Mouse (Mus musculus): ENCODE results near the gene Pcp4l1. TPM values are rescaled to one million over a fixed set of nuclear protein-coding genes. Genes with fewer than 3 reads are reported as not detected.

Gene Pcp4l1
- total RNA-seq, 2 experiments from 2014 or later: 42.1 to 43.6 TPM

DNA sequence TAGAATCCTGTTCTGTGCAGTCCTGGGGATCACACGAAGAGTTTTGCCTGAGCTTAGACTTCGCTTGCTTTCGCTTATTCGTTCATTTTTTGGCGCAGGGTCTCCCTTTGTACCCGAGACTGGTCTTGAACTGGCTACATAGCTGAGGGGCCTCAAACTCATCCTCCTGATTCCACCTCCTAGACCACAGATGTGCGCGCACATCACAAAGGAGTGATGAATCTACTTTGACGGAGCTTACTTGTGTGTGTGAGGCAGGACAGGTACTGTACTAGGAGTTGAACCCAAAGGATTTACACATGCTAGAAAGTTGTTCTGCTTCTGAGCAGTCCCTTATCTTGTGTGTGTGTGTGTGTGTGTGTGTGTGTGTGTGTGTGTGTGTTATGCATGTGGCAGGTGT, 5.2 kb downstream of the Pcp4l1 start:
- no peak for DNase-seq (ENCODE audit: extremely low spot score in 1 of 2, low spot score in 1 of 2)

DNA sequence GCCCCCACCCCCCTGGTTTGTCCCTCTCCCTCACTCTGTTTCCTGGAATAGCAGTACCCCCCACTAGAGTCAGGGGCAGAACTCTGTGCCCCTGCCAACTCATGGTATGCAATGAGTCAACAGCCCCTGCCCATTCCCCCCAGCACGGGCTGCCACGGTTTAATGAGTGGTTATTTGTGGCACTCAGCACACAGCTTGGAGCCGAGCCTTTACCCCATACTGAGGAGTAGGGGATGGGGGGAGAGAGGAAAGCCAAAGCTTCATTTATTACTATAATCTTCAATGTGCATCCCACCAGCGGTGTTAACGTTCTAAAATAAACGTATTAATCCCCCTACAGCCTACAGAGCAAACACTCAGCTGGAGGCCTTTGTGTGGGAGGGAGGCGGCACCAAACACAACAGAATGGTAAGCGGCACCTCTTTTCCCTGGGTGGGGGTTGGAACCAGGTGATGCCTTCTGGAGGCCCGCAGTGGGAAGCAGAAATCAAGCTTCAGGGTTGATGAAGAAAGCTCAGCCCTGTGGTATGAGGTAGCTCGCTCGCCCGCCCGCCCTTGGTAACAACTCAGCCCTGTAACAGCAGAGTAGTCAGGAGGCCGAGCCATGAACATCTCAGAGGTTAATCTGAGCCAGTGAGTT, 6.5 kb downstream of the Pcp4l1 start:
- DNase-seq (ENCODE audit: extremely low spot score in 1 of 2, low spot score in 1 of 2): no peak

DNA sequence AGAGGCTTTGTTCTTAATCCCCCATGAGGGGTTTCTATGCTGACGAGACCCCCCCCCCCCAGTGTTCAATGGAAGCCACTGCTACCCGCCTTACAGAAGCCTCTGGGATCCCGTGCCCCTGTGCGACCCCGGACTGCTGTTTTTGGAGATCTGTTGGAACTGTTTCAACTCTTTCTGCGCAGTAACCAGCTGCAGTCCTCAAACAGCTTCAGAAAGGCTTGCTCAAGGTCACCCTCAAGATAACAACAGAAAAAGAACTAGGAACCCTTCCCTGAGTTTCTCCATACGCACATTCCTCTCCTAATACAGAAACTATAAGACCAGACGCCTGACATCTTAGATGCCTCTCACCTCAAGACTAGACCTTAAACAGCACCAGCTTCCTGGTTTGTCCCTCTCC, 7.0 kb downstream of the Pcp4l1 start:
- no peak for DNase-seq (ENCODE audit: extremely low spot score in 1 of 2, low spot score in 1 of 2)

DNA sequence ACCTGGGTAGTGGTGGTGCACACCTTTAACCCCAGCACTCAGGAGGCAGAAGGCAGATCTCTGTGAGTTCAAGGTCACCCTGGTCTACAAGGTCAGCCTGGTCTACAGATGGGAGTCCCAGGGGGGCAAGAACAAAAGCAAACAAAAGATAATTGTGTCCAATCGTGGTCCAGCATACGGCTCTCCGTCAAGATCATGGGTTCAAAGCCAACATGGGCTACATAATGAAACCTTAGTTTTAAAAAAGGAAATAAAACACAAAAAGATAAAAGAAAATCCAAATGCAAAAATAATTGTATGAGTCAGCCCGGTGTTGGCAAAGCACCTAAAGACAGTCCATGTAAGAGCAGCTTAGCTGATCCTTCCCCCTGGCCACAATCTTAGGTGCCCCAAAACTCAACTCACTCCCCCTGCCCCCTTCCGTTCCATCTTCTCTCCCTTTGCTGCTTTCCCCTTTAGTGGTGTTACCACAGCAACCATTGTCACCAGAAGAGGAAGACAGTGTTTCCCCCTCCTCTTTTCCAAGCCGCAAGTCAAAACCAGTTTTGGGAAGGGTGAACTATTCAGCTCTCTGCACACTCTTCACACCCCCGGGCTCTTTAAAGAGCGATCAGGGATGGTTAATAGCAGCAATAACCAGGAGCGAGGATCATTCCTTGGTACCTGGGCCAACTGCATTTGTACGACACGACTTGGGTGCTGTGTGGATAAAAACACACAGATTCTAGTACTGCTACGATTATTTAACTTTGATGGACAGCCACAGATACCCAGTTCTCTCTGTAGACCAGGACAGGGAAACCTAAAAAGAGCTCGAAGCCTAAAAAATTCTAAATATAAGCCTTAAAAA, 8.0 kb downstream of the Pcp4l1 start:
- no peak for DNase-seq (ENCODE audit: extremely low spot score in 1 of 2, low spot score in 1 of 2)

DNA sequence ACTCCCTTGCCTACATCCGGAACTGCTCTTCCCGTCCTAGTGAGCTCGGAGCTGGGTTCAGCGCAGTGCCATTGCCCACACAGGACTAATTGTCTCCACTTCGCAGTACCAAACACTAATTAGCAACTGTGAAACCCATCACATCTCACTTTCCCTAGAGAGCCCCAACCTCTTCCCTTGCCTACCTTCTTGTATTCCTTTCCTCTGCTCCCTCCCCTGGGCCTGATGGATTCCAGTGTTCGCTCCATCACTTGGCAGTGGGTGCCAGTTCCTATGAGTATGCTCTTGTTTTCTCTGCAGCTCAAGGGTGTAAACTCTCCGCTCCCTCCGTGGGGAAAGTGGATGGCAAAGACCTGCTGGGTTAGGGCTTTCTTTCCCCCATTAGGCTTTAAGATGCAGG, 10.4 kb downstream of the Pcp4l1 start:
- no peak for DNase-seq (ENCODE audit: extremely low spot score in 1 of 2, low spot score in 1 of 2)

DNA sequence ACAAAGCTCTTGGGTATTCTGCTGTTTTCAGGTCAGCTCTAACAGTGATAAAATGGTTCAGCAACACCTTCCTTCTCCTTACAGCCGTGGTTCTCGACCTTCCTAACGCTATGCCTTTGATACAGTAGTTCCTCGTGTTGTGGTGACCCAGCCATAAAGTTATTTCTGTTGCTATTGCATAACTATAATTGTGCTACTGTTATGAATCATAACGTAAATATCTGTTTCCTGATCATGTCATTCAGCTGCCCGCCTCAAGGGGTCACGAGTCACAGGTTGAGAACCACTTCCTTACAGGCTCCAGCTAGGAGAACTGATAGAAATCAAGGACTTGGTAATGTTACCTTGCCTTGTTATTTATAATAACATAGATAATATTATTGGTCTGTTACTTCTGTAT, 11.8 kb downstream of the Pcp4l1 start:
- DNase-seq (ENCODE audit: extremely low spot score in 1 of 2, low spot score in 1 of 2): no peak

DNA sequence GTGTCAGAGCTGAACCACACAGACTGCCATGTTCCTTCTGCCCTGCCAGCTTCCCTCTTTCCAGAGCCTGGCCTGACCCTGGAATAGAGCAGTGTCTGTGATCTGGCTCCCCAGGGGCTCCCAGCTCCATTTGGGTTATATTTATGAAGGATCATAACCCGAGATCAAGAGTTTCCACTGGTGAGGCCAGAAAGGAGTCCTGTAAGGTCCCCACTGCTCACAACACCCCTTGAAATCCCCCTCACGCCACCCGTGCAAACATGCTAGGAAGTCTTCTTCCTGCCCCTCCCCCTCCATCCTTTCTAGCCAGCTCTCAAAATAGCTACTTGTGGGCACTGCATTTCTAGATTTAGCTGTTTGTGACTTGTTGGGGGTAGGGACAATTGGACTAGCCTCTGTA, 12.4 kb downstream of the Pcp4l1 start:
- DNase-seq (ENCODE audit: extremely low spot score in 1 of 2, low spot score in 1 of 2): no peak

DNA sequence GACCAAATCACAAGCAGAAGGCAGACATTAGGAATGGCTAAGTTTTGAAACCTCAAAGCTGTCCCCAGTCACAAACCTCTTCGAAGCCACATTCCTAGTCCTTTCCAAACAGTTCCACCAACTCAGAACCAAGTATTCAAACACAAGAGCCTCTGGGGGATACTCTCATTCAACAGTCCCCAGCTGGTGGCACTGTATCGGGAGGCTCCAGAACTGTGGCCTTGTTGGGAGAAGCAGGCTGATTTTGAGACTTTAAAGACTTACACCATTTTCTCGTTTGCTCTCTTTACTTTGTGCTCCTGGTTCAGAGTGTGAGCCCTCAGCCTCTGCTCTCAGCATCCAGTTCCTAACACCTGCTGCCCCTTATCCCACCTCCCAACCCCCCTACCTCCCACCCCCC, 13.0 kb downstream of the Pcp4l1 start:
- no peak for DNase-seq (ENCODE audit: extremely low spot score in 1 of 2, low spot score in 1 of 2)

DNA sequence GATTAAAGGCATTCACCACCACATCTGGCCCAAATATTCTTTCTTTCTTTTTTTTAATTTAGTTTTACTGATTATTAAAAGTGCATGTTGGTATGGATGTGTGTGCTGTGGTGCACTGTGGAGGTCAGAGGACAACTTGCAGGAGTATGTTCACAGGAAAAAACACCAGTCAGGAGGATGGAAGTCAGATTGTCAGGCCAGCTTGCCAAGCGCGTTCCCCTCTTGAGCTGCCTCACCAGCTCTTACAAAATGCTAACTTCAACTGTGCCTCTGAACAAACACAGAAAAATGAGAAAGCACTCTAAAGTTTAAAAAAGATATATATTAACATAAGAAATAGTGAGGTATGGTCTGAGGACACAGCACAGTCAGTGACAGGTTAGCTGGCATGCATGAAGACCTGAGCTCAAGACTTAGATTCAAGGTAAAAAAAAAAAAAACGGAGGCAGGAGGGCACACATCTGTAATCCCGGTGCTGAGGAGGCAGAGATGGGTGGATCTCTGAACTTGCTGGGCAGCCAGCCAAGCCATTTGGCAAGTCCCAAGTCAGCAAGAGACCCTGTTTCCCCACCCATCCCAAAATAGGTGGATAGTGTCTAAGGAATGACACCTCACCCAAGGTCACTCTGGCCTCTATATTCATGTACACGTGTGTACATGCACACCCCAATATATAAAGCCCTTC, 16.4 kb downstream of the Pcp4l1 start:
- DNase-seq (ENCODE audit: extremely low spot score in 1 of 2, low spot score in 1 of 2): no peak

DNA sequence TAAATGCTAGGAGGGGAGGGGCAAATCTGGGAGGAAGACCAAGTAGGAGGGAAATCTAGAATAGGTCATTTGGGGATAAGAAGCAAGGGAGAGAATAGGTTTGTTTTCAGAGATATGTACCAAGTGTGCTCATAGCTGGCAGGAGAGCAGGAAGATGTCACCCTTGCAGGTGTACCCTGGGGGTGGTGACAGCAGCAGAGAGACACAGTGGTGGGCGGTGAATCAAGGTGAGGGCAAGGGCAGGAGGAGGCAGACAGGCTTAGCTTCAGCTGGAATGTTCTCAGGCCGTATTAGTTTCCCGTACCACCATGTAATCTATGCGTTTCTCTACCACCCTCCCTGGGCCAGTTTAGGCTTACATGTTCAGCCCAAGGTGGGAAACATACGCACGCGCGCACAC, 23.3 kb downstream of the Pcp4l1 start:
- DNase-seq (ENCODE audit: extremely low spot score in 1 of 2, low spot score in 1 of 2): no peak

DNA sequence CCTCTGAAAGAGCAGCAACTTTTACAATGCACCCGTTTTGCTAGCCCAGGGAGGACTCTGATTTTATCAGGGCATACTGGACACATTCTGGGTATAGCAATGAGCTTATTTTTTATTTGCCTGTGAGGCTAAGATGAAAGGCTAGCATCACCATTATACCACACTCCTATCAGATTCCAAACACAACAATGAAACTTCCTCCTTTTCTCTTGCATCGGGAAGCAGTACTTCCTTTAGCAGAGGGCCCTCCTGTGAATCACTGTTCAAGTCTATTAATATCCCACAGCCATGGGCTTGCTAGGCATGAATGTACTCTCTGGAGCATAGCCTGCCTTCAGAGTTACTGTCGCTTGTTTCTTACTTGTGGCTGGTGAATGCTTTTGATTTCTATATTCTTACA, 24.9 kb downstream of the Pcp4l1 start:
- DNase-seq (ENCODE audit: extremely low spot score in 1 of 2, low spot score in 1 of 2): no peak

DNA sequence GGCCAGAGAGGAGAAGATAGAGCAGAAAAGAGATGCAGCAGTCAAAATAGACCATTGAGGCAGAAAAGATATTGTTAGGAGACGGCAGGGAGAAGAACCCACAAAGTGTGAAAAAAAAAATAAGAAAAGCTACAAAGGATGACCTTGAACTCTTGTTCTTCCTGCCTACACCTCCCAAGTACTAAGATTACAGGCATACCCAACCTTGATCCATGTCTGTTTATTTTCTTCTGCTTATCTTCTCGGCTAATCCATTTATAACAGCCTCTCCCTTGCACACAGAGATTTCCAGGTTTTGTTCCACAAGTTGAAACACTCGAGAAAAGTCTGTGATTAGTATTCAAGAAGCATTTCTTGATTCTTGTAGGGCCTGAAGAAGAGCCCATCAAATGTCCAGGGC, 26.2 kb downstream of the Pcp4l1 start:
- no peak for DNase-seq (ENCODE audit: extremely low spot score in 1 of 2, low spot score in 1 of 2)

DNA sequence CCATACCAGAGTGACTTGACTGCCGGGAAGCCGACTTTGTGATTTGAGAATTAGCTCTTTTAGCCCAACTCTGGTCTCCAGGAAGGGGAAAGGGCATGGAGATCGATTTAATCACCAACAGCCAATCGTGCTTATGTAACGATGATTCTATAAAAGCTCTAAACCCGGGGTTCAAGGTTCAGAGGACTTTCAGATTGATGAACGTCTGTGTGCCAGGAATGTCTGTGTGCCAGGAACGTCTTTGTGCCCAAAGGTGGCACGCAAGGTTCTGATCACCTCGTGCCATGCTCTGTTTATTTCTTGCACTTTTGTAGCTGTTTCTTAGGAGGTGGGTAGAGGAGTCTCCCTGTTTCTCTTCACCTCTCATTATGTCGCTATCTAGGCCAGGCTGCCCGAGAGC, 27.2 kb downstream of the Pcp4l1 start:
- no peak for DNase-seq (ENCODE audit: extremely low spot score in 1 of 2, low spot score in 1 of 2)

DNA sequence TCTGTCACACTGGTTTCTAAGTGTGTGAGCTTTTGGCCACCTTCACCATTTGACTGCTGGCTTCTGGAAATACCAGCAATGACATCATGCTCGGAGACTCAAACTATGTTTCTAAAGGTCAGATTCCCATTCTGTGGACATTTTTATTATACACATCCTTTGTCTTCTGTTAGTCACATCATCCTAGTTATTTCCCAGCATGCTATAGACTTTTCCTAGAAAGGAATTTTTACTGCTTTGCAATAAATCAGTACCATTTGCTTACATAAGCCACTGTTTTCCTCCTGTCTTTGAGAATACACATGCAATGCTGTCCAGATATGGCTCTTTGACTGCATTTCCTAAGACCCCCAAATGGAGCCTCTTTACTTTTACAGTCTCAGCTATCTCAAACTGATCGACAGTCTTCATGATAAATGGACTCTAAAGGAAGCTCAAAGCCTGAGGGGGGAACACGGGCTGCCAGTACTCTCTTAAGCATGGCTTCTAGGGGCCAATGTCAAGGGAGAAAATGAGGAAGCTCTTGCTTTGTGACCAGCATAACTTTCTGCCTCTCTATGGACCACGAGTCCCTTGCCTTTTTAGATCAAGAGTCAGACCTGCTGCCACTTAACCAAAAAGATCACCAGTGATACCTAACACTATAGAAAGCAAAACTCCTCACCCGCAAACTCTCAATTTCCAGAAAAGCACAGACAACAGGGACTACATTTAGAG, 30.3 kb downstream of the Pcp4l1 start:
- no peak for DNase-seq (ENCODE audit: extremely low spot score in 1 of 2, low spot score in 1 of 2)

DNA sequence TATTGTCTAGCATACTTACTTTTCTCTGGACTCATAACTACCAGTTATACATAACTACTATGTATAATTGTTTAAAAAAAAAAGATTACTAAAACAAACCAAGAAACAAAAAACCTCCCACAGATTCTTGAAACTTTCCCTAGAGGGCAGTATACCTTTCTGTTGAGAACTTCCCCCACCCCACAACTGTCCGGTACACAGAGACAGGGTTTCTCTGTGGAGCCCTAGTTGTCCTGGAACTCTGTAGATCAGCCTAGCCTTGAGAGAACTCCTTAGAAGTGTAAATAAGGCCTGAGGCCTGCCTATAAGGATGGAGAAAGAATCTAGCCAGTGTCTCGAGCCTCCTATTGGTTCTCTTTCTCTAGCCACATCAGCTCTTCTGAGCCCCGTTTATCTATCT, 31.8 kb downstream of the Pcp4l1 start:
- no peak for DNase-seq (ENCODE audit: extremely low spot score in 1 of 2, low spot score in 1 of 2)

DNA sequence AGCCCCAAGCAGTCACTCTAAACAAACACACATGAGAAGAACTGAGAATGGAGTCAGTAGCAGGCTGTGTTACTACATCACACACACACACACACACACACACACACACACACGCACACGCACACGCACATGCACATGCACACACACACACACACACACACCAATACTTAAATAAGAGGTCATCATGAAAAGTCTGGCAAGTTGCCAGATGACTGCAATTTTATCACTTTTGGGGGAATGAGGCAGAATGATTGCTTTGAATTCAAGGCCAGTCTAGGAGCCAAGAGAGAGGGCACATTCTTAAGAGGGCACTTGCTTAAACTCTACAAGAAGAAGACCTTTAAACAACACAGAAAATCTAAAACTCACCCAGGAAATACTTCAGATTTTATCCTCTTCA, 33.5 kb downstream of the Pcp4l1 start:
- no peak for DNase-seq (ENCODE audit: extremely low spot score in 1 of 2, low spot score in 1 of 2)

DNA sequence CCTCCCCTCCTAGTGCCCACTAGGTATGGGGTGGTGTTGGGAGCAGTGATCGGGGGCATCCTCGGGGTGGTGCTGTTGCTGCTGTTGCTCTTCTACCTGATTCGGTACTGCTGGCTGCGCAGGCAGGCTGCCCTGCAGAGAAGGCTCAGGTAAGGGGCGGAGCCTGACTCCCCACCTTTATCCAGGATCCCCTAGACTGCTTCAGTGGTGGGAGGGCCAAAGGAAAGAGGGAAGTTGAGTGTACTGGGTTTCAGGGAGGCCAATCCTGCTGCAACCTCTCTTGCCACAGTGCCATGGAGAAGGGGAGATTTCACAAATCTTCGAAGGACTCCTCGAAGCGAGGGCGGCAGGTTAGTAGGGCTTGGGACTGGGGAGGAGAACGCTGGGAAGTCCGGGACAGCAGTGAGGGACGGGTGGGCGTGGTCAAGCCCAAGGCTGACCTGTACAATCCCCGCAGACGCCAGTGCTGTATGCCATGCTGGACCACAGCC, 36.5 kb downstream of the Pcp4l1 start:
- DNase-seq (ENCODE audit: extremely low spot score in 1 of 2, low spot score in 1 of 2): no peak

DNA sequence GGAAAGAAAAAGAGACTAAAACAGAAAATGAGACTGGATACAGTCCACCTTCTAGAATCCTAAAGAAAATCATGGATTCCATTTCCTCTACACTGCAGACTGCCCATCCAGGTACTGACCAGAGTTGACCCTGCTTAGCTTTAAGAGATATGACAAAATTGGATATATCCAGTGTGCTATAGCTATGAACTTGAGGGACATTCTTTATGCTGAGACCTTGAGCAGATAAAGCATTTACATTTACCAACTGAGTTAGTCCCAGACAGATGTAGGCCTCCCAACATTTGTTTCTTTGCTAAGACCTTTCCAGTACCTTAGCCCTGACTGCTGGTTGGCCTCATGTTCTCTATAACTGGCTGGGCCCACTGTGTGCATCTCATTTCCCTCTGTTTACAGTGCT, 38.1 kb downstream of the Pcp4l1 start:
- DNase-seq (ENCODE audit: extremely low spot score in 1 of 2, low spot score in 1 of 2): no peak

DNA sequence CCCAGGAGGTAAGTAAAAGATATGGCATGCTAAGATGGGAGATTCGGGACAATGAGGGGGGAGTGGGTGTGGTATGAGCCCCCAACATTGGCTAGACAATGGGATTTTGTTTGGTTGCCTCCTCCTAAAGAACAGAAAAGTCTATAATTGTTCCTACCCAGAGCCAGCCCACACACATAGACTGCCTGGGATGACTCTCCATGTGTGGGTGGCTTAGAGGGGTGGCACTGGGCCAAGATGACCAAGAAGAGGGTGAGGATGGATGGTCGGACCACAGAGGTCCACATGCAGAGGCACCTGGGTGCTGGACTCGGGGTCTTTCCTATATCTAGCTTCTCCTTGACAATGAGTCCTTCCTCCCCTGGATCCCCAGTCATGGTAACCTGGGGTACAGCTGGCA, 39.4 kb downstream of the Pcp4l1 start:
- DNase-seq (ENCODE audit: extremely low spot score in 1 of 2, low spot score in 1 of 2): no peak

DNA sequence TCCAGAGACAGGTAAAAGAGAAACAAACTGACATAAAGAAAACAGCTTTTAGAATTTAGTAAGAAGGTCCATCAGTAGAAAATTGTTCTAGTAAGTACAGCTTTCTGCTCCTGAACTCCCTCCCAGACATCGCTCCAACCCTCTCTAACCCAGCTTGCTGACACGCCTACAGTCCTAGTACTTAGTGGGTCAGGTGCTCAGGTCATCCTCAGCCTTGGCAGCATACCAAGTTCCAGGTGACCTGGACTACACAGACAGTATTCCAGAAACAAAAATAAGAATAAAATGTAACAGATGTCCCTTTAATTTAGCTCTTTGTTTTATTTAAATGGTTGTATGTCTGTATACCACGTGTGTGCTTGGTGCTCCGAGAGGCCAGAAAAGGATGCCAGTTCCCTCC, 44.1 kb downstream of the Pcp4l1 start:
- DNase-seq (ENCODE audit: extremely low spot score in 1 of 2, low spot score in 1 of 2): no peak

DNA sequence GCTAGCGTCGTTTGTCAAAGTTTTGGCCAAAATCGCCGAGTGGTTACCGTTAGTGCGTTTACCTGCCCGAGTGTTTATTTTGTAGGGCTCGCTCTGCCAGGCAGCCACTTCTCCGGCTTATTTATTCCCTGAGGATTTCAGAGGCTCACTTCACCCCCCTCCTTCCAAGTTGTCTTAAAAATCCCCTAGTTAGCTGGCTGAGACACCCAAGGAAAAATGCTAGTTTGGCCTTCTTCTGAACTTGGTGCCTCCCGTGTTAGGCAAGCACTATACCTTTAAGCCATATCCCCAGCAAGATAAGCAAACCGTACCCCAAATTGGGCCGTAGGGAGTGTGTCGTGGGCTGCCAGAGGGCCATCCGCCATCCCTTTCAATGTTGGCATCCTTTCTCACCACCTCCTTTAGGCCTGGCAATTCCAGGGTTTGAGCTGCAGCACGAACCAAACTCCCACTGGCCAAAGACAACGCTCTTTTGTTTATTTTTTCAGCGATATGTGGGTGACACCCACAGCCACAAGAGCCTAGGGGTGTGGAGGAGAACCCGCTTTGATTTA, 45.2 kb downstream of the Pcp4l1 start:
- DNase-seq (ENCODE audit: extremely low spot score in 1 of 2, low spot score in 1 of 2): peak; percentile 14 to 25

Data from layer of hippocampus, postnatal 25 days (tissue).